28 mouse cellular contexts compared by ENCODE assay signal in genomic region chr5:126917300-126917699, GRCm38 (mm10).
DNase-seq lines count a peak whose midpoint lies in the region; ATAC-seq lines count a peak whose summit lies in the region.
"Had no signal": no experiment of that assay in that cellular context is flagged by ENCODE, and none has a peak within 500 bp of the region (broad histone marks: within the 10 kb centered on the region; RNA-seq: fewer than 3 reads in every experiment).

No protein-coding gene starts in this region.

- no peak for ATAC-seq in hindbrain, embryonic 11.5 days (ENCODE audit: low FRiP score)
- ATAC-seq in hindbrain, embryonic 16.5 days: no peak
- ATAC-seq: CD4-positive, CD25-positive, alpha-beta regulatory T cell, adult 4 months; forebrain, embryonic 14.5 days; inflammation-experienced regulatory T-cells, adult 6 months had no signal

- H3K9ac ChIP-seq in hindbrain, embryonic 11.5 days (ENCODE audit: low read depth, low read length): no peak overlapping the region
- H3K9ac ChIP-seq in hindbrain, embryonic 16.5 days (ENCODE audit: low read depth, low read length): no peak overlapping the region
- H3K9ac ChIP-seq: heart, embryonic 12.5 days; hindbrain, embryonic 12.5 days; liver, embryonic 15.5 days; lung, embryonic 15.5 days; stomach, embryonic 15.5 days had no signal

- no peak overlapping the region for H3K4me2 ChIP-seq in hindbrain, embryonic 11.5 days (replicated peaks; ENCODE audit: low read depth, low read length)
- no peak overlapping the region for H3K4me2 ChIP-seq in hindbrain, embryonic 16.5 days (ENCODE audit: low read length)
- H3K4me2 ChIP-seq: heart, embryonic 12.5 days; hindbrain, embryonic 12.5 days; liver, embryonic 15.5 days; lung, embryonic 15.5 days; stomach, embryonic 15.5 days had no signal

- H3K27me3 ChIP-seq in hindbrain, embryonic 11.5 days (ENCODE audit: control insufficient read depth, insufficient read depth, low read length): no peaks in the 10 kb centered on the region
- no peaks in the 10 kb centered on the region for H3K27me3 ChIP-seq in hindbrain, embryonic 16.5 days (replicated peaks; ENCODE audit: control insufficient read depth, insufficient read depth, low read length)
- H3K27me3 ChIP-seq: heart, embryonic 12.5 days; hindbrain, embryonic 12.5 days; liver, embryonic 15.5 days; lung, embryonic 15.5 days; megakaryocyte, embryonic 14.5 days; stomach, embryonic 15.5 days had no signal

- WGBS in hindbrain, embryonic 11.5 days: 78% methylated on average over 7 of the region's 7 CpGs
- 76% methylated on average over 7 of the region's 7 CpGs for WGBS in hindbrain, embryonic 16.5 days

- no peaks in the 10 kb centered on the region for H3K9me3 ChIP-seq in hindbrain, embryonic 11.5 days (ENCODE audit: control insufficient read depth, low read length)
- H3K9me3 ChIP-seq in hindbrain, embryonic 16.5 days (ENCODE audit: control insufficient read depth, low read length): peaks cover 2% of the 10 kb centered on the region; the same call in 1 of the 2 replicates
- H3K9me3 ChIP-seq: heart, embryonic 12.5 days; limb, embryonic 10.5 days; liver, embryonic 15.5 days; lung, embryonic 15.5 days; stomach, embryonic 15.5 days had no signal

- H3K4me1 ChIP-seq in hindbrain, embryonic 11.5 days (replicated peaks; ENCODE audit: control insufficient read depth, insufficient read depth, low read length): no peaks in the 10 kb centered on the region
- H3K4me1 ChIP-seq in hindbrain, embryonic 16.5 days (ENCODE audit: control insufficient read depth, insufficient read depth, low read depth, low read length): no peaks in the 10 kb centered on the region; the same call in 1 of the 2 replicates
- H3K4me1 ChIP-seq: heart, embryonic 12.5 days; hindbrain, embryonic 12.5 days; liver, embryonic 15.5 days; lung, embryonic 15.5 days; megakaryocyte, embryonic 14.5 days; stomach, embryonic 15.5 days had no signal

- no peak overlapping the region for H3K27ac ChIP-seq in hindbrain, embryonic 11.5 days (ENCODE audit: low read depth, low read length)
- no peak overlapping the region for H3K27ac ChIP-seq in hindbrain, embryonic 16.5 days (ENCODE audit: low read depth, low read length)
- H3K27ac ChIP-seq: hindbrain, embryonic 12.5 days; kidney, postnatal 0 days; limb, embryonic 10.5 days; liver, embryonic 15.5 days; lung, embryonic 15.5 days; stomach, embryonic 15.5 days had no signal

- no peak overlapping the region for H3K4me3 ChIP-seq in hindbrain, embryonic 11.5 days (ENCODE audit: low read depth, low read length)
- H3K4me3 ChIP-seq in hindbrain, embryonic 16.5 days (ENCODE audit: low read length): no peak overlapping the region
- H3K4me3 ChIP-seq: heart, embryonic 12.5 days; hindbrain, embryonic 12.5 days; limb, embryonic 10.5 days; liver, embryonic 15.5 days; lung, embryonic 15.5 days; megakaryocyte, embryonic 14.5 days; stomach, embryonic 15.5 days had no signal

- DNase-seq in hindbrain, embryonic 11.5 days (ENCODE audit: low spot score): peak; percentile 27
- DNase-seq in retina, postnatal 1 day: peak; percentile 17
- no peak for DNase-seq in retina, embryonic 14.5 days (ENCODE audit: low spot score)
- DNase-seq in embryo, embryonic 10.5 days (ENCODE audit: low spot score): peak; percentile 23
- no peak for DNase-seq in spleen, postnatal 36 days (ENCODE audit: low spot score in 2 of 2)
- no peak for DNase-seq in gastrocnemius, adult 18-20 months (ENCODE audit: low spot score)
- DNase-seq: adrenal gland, postnatal 25 days; cerebellum, postnatal 10 days; gastrocnemius, postnatal 25 days; heart, adult 18-20 months; heart, postnatal 10 days; kidney, adult 18-20 months; liver; lung, postnatal 36 days; right cerebral cortex, postnatal 4 days; thymus, adult 18-20 months had no signal

- no peaks in the 10 kb centered on the region for H3K36me3 ChIP-seq in hindbrain, embryonic 11.5 days (ENCODE audit: control insufficient read depth, insufficient read depth, low read length)
- H3K36me3 ChIP-seq in hindbrain, embryonic 16.5 days (ENCODE audit: control insufficient read depth, insufficient read depth, low read length): no peaks in the 10 kb centered on the region
- H3K36me3 ChIP-seq: heart, embryonic 12.5 days; hindbrain, embryonic 12.5 days; limb, embryonic 10.5 days; liver, embryonic 15.5 days; lung, embryonic 15.5 days; stomach, embryonic 15.5 days had no signal

Comparison
In these comparisons a context has a peak if more than half of its experiments do, and no peak if none do; other contexts are left out.
1. DNase-seq: peak in hindbrain, embryonic 11.5 days (single experiment), retina, postnatal 1 day (single experiment) and embryo, embryonic 10.5 days (single experiment); none in retina, embryonic 14.5 days (single experiment), spleen, postnatal 36 days (0 of 2) and gastrocnemius, adult 18-20 months (single experiment).